Comparison of ENCODE assay signal across 9 mouse cellular contexts in the genomic region with DNA sequence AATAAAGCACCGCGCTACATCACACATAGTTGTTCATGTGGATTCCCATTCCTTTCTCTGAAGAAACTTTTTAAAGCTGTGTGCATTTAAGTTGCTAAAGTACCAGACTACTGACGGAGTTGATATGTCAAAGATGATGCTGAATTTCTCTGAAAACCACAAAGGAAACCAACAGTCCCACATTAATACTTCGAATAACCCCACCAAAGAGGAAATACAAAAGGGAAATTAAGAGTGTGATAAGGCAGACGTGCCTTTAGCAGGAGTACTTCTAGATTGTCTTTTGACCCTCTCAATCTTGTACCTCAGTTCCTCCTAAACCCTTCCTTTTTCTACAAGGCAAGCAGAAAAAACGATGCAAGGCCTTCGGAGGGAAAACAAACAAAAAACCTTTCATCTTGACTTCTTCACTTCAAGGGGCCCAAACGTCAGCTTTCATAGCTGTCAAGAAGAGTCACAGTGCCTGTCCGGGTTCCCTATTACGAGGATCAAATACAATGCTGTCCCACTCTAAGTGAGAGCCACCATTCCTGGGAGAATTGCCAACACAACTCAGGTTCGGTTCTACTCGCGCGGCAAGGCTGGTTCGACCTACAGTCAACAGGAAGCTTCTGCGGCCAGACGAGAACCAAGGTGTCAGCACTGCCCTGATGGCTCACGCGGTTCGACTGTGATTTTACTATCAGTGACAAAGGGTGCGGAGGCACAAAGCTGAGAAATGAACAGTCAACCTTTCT. TPM values are rescaled to one million over a fixed set of nuclear protein-coding genes. Genes with fewer than 3 reads are reported as not detected.
A peak's percentile ranks its signal among the peaks of the same experiment; 100 is the strongest.
DNase-seq lines count a peak whose midpoint lies in the region; ATAC-seq and TF ChIP-seq lines count a peak whose summit lies in the region.
"Had no signal": no experiment of that assay in that cellular context is flagged by ENCODE, and none has a peak within 500 bp of the region (broad histone marks: within the 10 kb centered on the region; RNA-seq: fewer than 3 reads in every experiment).

No protein-coding gene starts in this region.

- no peak for TF ChIP-seq CTCF in lung, adult 2 months (IDR thresholded peaks at IDR 0.05; ENCODE audit: insufficient read depth, low read length)

- in situ Hi-C loops in ES-E14 (cut with MboI; ENCODE audit: low sequenced_read_pairs in 2 of 2, unreplicated experiment in 2 of 2), result no loop called here

- no peak for ATAC-seq in erythroblast, adult 5-6 weeks (replicated peaks; ENCODE audit: low FRiP score, poor library complexity, severe bottlenecking)
- no peak for ATAC-seq in kidney, embryonic 14.5 days (ENCODE audit: low FRiP score, low TSS enrichment)

- peak overlapping the region; percentile 95 for H3K9ac ChIP-seq in ES-E14 (ENCODE audit: insufficient read depth, low read depth, low read length, poor library complexity, severe bottlenecking)
- H3K9ac ChIP-seq in kidney, embryonic 14.5 days (ENCODE audit: low read depth, low read length), result peak overlapping the region; percentile 95

- peak overlapping the region; percentile 75 for H3K4me3 ChIP-seq in erythroblast, embryonic 14.5 days (replicated peaks)
- H3K4me3 ChIP-seq in ES-E14 (ENCODE audit: insufficient read depth in 1 of 2, low read depth in 1 of 2, low read length in 2 of 2, poor library complexity in 1 of 2, severe bottlenecking in 1 of 2), result peak overlapping the region; percentile 90
- peak overlapping the region; percentile 91 for H3K4me3 ChIP-seq in kidney, embryonic 14.5 days (ENCODE audit: low read length)
- peak overlapping the region; percentile 78 for H3K4me3 ChIP-seq in lung, adult 2 months (replicated peaks; ENCODE audit: extremely low read depth, low read depth, low read length)

- H3K27ac ChIP-seq in ES-E14 (ENCODE audit: insufficient read depth, low read depth, low read length, poor library complexity, severe bottlenecking), result peak overlapping the region; percentile 81
- peak overlapping the region; percentile 87 for H3K27ac ChIP-seq in kidney, embryonic 14.5 days (ENCODE audit: low read depth, low read length)
- H3K27ac ChIP-seq: macrophage had no signal

- H3K4me1 ChIP-seq in erythroblast, embryonic 14.5 days (ENCODE audit: control insufficient read depth), result peaks cover 15% of the 10 kb centered on the region
- H3K4me1 ChIP-seq in ES-E14 (ENCODE audit: control insufficient read depth in 2 of 2, insufficient read depth in 2 of 2, low read length in 2 of 2, poor library complexity in 1 of 2), result peaks cover 0 to 3% of the 10 kb centered on the region in 2 experiments; a peak in 3 of 4 replicates
- peaks cover 11% of the 10 kb centered on the region for H3K4me1 ChIP-seq in kidney, embryonic 14.5 days (ENCODE audit: control insufficient read depth, insufficient read depth, low read length)
- H3K4me1 ChIP-seq in lung, adult 2 months (ENCODE audit: control insufficient read depth, insufficient read depth, low read length), result peaks cover 9% of the 10 kb centered on the region

- no peaks in the 10 kb centered on the region for H3K36me3 ChIP-seq in erythroblast, embryonic 14.5 days (ENCODE audit: control insufficient read depth)
- H3K36me3 ChIP-seq in ES-E14 (ENCODE audit: control insufficient read depth, insufficient read depth, low read length, poor library complexity, severe bottlenecking), result no peaks in the 10 kb centered on the region
- H3K36me3 ChIP-seq in kidney, embryonic 14.5 days (ENCODE audit: control insufficient read depth, insufficient read depth, low read length), result no peaks in the 10 kb centered on the region

- peak overlapping the region; percentile 67 for H3K4me2 ChIP-seq in kidney, embryonic 14.5 days (replicated peaks; ENCODE audit: low read depth, low read length)

- peaks cover 59% of the 10 kb centered on the region for H3K27me3 ChIP-seq in erythroblast, embryonic 14.5 days (ENCODE audit: control insufficient read depth)
- no peaks in the 10 kb centered on the region for H3K27me3 ChIP-seq in kidney, embryonic 14.5 days (ENCODE audit: control insufficient read depth, insufficient read depth, low read length)

- peaks cover 3% of the 10 kb centered on the region; the same call in 1 of the 2 replicates for H3K9me3 ChIP-seq in erythroblast, embryonic 14.5 days (ENCODE audit: control insufficient read depth, low read length)
- no peaks in the 10 kb centered on the region for H3K9me3 ChIP-seq in ES-E14 (ENCODE audit: control insufficient read depth, insufficient read depth, low read depth, low read length)
- no peaks in the 10 kb centered on the region for H3K9me3 ChIP-seq in kidney, embryonic 14.5 days (ENCODE audit: control insufficient read depth, low read length)

- 17% methylated on average over 21 of the region's 21 CpGs for WGBS in kidney, embryonic 14.5 days
- 15% methylated on average over 21 of the region's 21 CpGs for WGBS in lung, adult 2 months

- DNase-seq in ES-E14 (ENCODE audit: low read depth, low spot score), result no peak
- peak; percentile 65 to 69 for DNase-seq in cerebellum, postnatal 14 days
- DNase-seq in gastrocnemius, postnatal 4 days (ENCODE audit: low spot score in 2 of 2), result peak; percentile 18 to 42
- no peak for DNase-seq in lung, adult 2 months
- peak; percentile 16 for DNase-seq in retina, postnatal 7 days (ENCODE audit: low read depth, low spot score)

- no peak for TF ChIP-seq POLR2A in lung, adult 2 months (IDR thresholded peaks at IDR 0.05; ENCODE audit: borderline replicate concordance, extremely low read depth, low read depth, low read length)

TF ChIP-seq in ES-E14, 5 proteins besides CTCF, POLR2A, EP300 and RAD21:
- TF ChIP-seq ZNF384 (IDR thresholded peaks at IDR 0.05; ENCODE audit: low read depth, low read length), result peak; percentile 84; the same call in 1 of the 2 replicates
- TF ChIP-seq ZC3H11A (IDR thresholded peaks at IDR 0.05; ENCODE audit: borderline replicate concordance, low read depth, low read length), result no peak
- no peak for TF ChIP-seq CHD2 (IDR thresholded peaks at IDR 0.05; ENCODE audit: low read depth, low read length)
- no peak for TF ChIP-seq MAFK (IDR thresholded peaks at IDR 0.05; ENCODE audit: insufficient read depth, low read depth, low read length)
- TF ChIP-seq HCFC1 (IDR thresholded peaks at IDR 0.05; ENCODE audit: borderline replicate concordance, insufficient read depth, low read length), result peak; percentile 9; the same call in 1 of the 2 replicates

RNA-seq across cellular contexts. Expression of gene Yes1, which starts 0.7 kb away (rescaled TPM):
- not detected in 2 replicates for polyA plus RNA-seq in erythroblast, embryonic 14.5 days (2012)
- not detected in 2 replicates for total RNA-seq in erythroblast, adult 5-6 weeks (2015; ENCODE audit: low replicate concordance)
- total RNA-seq in erythroblast, adult 5-6 weeks (2017; ENCODE audit: low replicate concordance), result 0.34 and 0.98 TPM in 2 replicates
- 84.7 and 91.3 TPM in 2 replicates for total RNA-seq in ES-E14 (2012; rRNA removed)
- total RNA-seq in gastrocnemius, postnatal 4 days (2021), result 10 to 100 TPM; 30.3 to 35.0 TPM
- 24.7 and 42.0 TPM in 2 replicates for polyA plus RNA-seq in kidney, embryonic 14.5 days (2014; fragmentation: Nextera tagmentation; extraction: Ambion mirVana)
- polyA plus RNA-seq in lung, adult 2 months (2012; rRNA removed), result 3.6 and 4.6 TPM in 2 replicates

Comparison
In these comparisons a context has a peak if more than half of its experiments do, and no peak if none do; other contexts are left out.
1. DNase-seq: peak in cerebellum, postnatal 14 days (2 of 2), gastrocnemius, postnatal 4 days (2 of 2) and retina, postnatal 7 days (single experiment); none in ES-E14 (single experiment) and lung, adult 2 months (single experiment).
2. RNA of gene Yes1, which starts 0.7 kb away (total RNA-seq): 84.7 to 91.3 TPM in ES-E14 and 30.3 to 35.0 TPM in gastrocnemius, postnatal 4 days; 0.34 to 0.98 TPM in erythroblast, adult 5-6 weeks; every median in the first group is over 10 times any median in the second.
3. Peak in every context shown above with its lines, with median percentiles within 50 percentile points of each other: H3K4me3 ChIP-seq.